Mouse (Mus musculus) liver, postnatal 0 days (tissue): ENCODE data around the gene Cldn3. TPM values are rescaled to one million over a fixed set of nuclear protein-coding genes. Genes with fewer than 3 reads are reported as not detected.
"Not testable (repeated sequence)": the region's sequence is repeated elsewhere in the genome, so short reads cannot be mapped to it uniquely, and the experiment has no call there.

Experiments used
- ATAC-seq: fragments of 200-750 bp; cut with Nextera tagmentation; 2 replicates; pipeline ENCODE4 v1.8.0; 2017; ENCODE audit warnings: mild to moderate bottlenecking, moderate library complexity
- DNase-seq: peaks from one replicate; pipeline ENCODE4 v3.0.0-alpha.2; 2016
- H3K27ac ChIP-seq: fragments of 300-500 bp; sonication (generic); 2 replicates; pipeline ENCODE4 v1.5.1; 2014; ENCODE audit warnings: antibody characterized with exemption, moderate library complexity, mild to moderate bottlenecking, low read depth
- H3K27me3 ChIP-seq: fragments of 300-500 bp; sonication (generic); 2 replicates; pipeline ENCODE4 v1.6.1; 2014; ENCODE audit warnings: low read length, control low read depth, mixed read lengths; ENCODE audit not compliant: insufficient read depth
- H3K36me3 ChIP-seq: fragments of 300-500 bp; sonication (generic); replicated peaks from 2 replicates; pipeline ENCODE4 v1.6.1; 2014; ENCODE audit warnings: mild to moderate bottlenecking, control low read depth, low read length, moderate library complexity, mixed read lengths; ENCODE audit not compliant: insufficient read depth
- H3K4me1 ChIP-seq: fragments of 300-500 bp; sonication (generic); 2 replicates; pipeline ENCODE4 v1.6.1; 2014; ENCODE audit warnings: antibody characterized with exemption, mild to moderate bottlenecking, control low read depth; ENCODE audit not compliant: insufficient read depth
- H3K4me2 ChIP-seq: fragments of 300-500 bp; sonication (generic); 2 replicates; pipeline ENCODE4 v1.6.1; 2014; ENCODE audit warnings: low read depth, mild to moderate bottlenecking, low read length, moderate library complexity, mixed read lengths
- H3K4me3 ChIP-seq: fragments of 300-500 bp; sonication (generic); 2 replicates; pipeline ENCODE4 v1.5.1; 2014; ENCODE audit warnings: low read depth, low read length
- H3K9ac ChIP-seq: fragments of 300-500 bp; sonication (generic); replicated peaks from 2 replicates; pipeline ENCODE4 v1.6.1; 2014; ENCODE audit warnings: mild to moderate bottlenecking, moderate library complexity
- H3K9me3 ChIP-seq: fragments of 300-500 bp; sonication (generic); 2 replicates; pipeline ENCODE4 v1.6.1; 2016; ENCODE audit warnings: mild to moderate bottlenecking, control low read depth, low read length, mixed read lengths
- CTCF ChIP-seq: sonication (generic); IDR thresholded peaks from 2 replicates; pipeline ENCODE4 v1.5.1; 2016; ENCODE audit warnings: antibody characterized with exemption, low read depth
- EP300 ChIP-seq: IDR thresholded peaks from 2 replicates; pipeline ENCODE4 v1.6.1; 2016; ENCODE audit warnings: antibody characterized with exemption, low read depth, mild to moderate bottlenecking
- WGBS: fragments of 180-500 bp; shearing (Covaris S2); extraction: QIAGEN DNeasy Blood & Tissue Kit; methylation state at CpG from one replicate; pipeline ENCODE4 v1.1.7; 2014; ENCODE audit not compliant: insufficient replicate concordance; 5-methylcytosine and 5-hydroxymethylcytosine counted together
- polyA plus RNA-seq: library from polyadenylated mRNA; unstranded; fragments of >200 nt; fragmentation: Nextera tagmentation; extraction: Ambion mirVana; gene quantifications from 2 replicates; pipeline ENCODE4 v1.2.1, GENCODE M21; 2015

Gene Cldn3
- polyA plus RNA-seq: 65.0 and 73.7 TPM in 2 replicates

GRCm38 (mm10) chr5:134985633-134986297 is at the start of gene Cldn3:
Gene Cldn3, plus strand, starts transcription at chr5:134986214.
- peak within 1 kb of the TSS; percentile 41 for H3K4me3 ChIP-seq
- H3K27ac ChIP-seq: peak within 1 kb of the TSS; percentile 86
- H3K9me3 ChIP-seq: no peaks in the 10 kb centered on the region
- ATAC-seq (peak; percentile 90), DNase-seq (peak; percentile 70)
- H3K4me1 ChIP-seq: peaks cover 8% of the 10 kb centered on the region
- peak within 1 kb of the TSS; percentile 49 for H3K4me2 ChIP-seq
- WGBS: 5% methylated on average over 25 of the region's 25 CpGs
- H3K9ac ChIP-seq: peak within 1 kb of the TSS; percentile 58
- peaks cover 54% of the 10 kb centered on the region for H3K27me3 ChIP-seq
- H3K36me3 ChIP-seq: no peaks in the 10 kb centered on the region
- TF ChIP-seq EP300 (no peak), CTCF (no peak)

- 76% methylated on average over 6 of the region's 6 CpGs for WGBS
- Histone ChIP-seq H3K9me3 (no peaks in the 10 kb centered on the region), H3K4me3 (no peak overlapping the region), H3K36me3 (0 out of 2 replicates have a peak, but pooled peaks cover 3% of the 10 kb centered on the region), H3K27me3 (no peaks in the 10 kb centered on the region), H3K27ac (no peak overlapping the region), H3K9ac (no peak overlapping the region), H3K4me1 (0 out of 2 replicates have a peak, but pooled peaks cover 8% of the 10 kb centered on the region), H3K4me2 (no peak overlapping the region)
- no peak for DNase-seq
- no peak for TF ChIP-seq EP300
- no peak for TF ChIP-seq CTCF
- ATAC-seq: no peak
Measured at GRCm38 (mm10) chr5:134936626-134937185, 49.3 kb upstream of the Cldn3 start.

GRCm38 (mm10) chr5:134939069-134939468 is 46.9 kb upstream of the Cldn3 start:
- ATAC-seq (no peak), DNase-seq (no peak)
- no peaks in the 10 kb centered on the region for H3K27me3 ChIP-seq
- 57% methylated on average over 3 of the region's 3 CpGs for WGBS
- 0 out of 2 replicates have a peak, but pooled peaks cover 1% of the 10 kb centered on the region for H3K36me3 ChIP-seq
- H3K27ac ChIP-seq: no peak overlapping the region
- H3K9me3 ChIP-seq: no peaks in the 10 kb centered on the region
- H3K4me2 ChIP-seq: no peak overlapping the region
- no peaks in the 10 kb centered on the region for H3K4me1 ChIP-seq
- H3K4me3 ChIP-seq: no peak overlapping the region
- no peak for TF ChIP-seq EP300
- TF ChIP-seq CTCF: no peak
- no peak overlapping the region for H3K9ac ChIP-seq

- ATAC-seq, H3K27me3 ChIP-seq, DNase-seq, H3K9ac ChIP-seq, H3K36me3 ChIP-seq, H3K27ac ChIP-seq, H3K4me1 ChIP-seq, H3K4me2 ChIP-seq, H3K4me3 ChIP-seq, H3K9me3 ChIP-seq: not testable (repeated sequence)
- WGBS: 67% methylated on average over 1 of the region's 7 CpGs
Measured at GRCm38 (mm10) chr5:134939554-134939953, 46.5 kb upstream of the Cldn3 start.

- peak; percentile 37 for ATAC-seq
- Histone ChIP-seq H3K27ac (peak overlapping the region; percentile 39; the same call in 1 of the 2 replicates), H3K4me1 (peaks cover 7% of the 10 kb centered on the region; the same call in 1 of the 2 replicates), H3K9ac (no peak overlapping the region), H3K9me3 (no peaks in the 10 kb centered on the region), H3K4me3 (no peak overlapping the region), H3K27me3 (no peaks in the 10 kb centered on the region), H3K36me3 (no peaks in the 10 kb centered on the region), H3K4me2 (no peak overlapping the region)
- WGBS: 66% methylated on average over 14 of the region's 14 CpGs
- TF ChIP-seq CTCF (no peak), EP300 (no peak)
- no peak for DNase-seq
Measured at GRCm38 (mm10) chr5:134941472-134942209, 44.4 kb upstream of the Cldn3 start.

GRCm38 (mm10) chr5:134942740-134943139 is 43.3 kb upstream of the Cldn3 start:
- 47% methylated on average over 2 of the region's 2 CpGs for WGBS
- H3K4me3 ChIP-seq: no peak overlapping the region
- H3K4me2 ChIP-seq: no peak overlapping the region
- H3K27ac ChIP-seq: 0 out of 2 replicates have a peak overlapping the region, but pooled peaks have one; percentile 13
- H3K9me3 ChIP-seq: no peaks in the 10 kb centered on the region
- ATAC-seq (peak; percentile 84), DNase-seq (peak; percentile 33)
- H3K4me1 ChIP-seq: peaks cover 17% of the 10 kb centered on the region
- no peaks in the 10 kb centered on the region for H3K27me3 ChIP-seq
- H3K9ac ChIP-seq: no peak overlapping the region
- H3K36me3 ChIP-seq: no peaks in the 10 kb centered on the region
- TF ChIP-seq EP300 (peak; percentile 35; the same call in 1 of the 2 replicates), CTCF (no peak)
